Mouse (Mus musculus): ENCODE measurements around the gene Srsf4.

The Srsf4 gene

DNA sequence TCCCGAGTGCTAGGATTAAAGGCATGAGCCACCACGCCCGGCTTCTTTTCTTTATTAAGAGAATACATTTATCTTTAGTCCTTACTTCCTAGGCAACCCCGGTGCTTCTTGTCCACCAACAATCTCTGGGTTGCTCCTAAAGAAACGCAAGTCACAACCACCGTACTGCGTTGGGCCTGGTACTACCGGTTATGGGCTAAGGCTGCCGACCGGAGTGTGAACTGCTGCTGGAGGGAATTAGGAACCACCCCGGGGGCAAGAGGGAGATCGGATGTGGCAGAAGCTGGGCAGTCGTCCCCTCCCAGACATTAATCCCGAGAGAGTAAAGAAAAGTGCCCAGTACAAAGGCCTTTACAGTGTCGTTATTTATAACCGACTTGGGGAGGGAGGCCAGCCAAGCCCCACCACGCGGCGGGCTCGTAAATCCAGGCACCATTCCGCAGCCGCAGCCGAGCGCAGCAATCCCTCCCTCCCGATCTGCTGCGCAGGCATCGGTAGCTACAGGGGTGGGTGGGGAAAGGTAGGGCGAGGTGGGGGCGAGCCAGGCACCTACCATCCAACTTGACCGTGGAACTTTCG is 41.6 kb downstream of the Srsf4 start:
- peak; percentile 68 for DNase-seq (ENCODE audit: low spot score)

DNA sequence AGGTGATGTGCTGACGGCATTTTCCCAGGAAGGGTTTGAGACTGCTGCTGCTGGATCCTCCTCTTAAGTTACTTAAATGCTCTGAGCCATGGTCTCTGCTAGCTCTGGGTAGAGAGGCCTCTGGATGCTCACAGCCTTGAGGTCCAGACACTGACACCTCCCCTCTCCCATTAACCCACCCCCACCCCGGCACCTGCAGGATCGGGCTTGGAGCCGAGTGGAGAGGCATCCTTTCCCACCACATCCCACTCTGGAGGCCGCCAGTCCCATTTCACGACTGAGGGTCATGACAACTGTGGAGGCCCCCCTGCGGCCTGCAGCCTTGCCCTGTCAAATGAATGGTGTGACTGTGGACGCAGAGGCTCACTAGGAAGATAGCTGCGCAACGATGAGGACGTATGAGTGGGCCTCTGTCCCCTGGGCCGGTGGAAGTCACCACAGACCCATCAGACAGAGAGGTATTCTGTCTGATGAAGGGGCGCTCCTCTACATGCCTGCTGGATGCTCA is 42.5 kb downstream of the Srsf4 start:
- DNase-seq (ENCODE audit: low spot score): no peak

DNA sequence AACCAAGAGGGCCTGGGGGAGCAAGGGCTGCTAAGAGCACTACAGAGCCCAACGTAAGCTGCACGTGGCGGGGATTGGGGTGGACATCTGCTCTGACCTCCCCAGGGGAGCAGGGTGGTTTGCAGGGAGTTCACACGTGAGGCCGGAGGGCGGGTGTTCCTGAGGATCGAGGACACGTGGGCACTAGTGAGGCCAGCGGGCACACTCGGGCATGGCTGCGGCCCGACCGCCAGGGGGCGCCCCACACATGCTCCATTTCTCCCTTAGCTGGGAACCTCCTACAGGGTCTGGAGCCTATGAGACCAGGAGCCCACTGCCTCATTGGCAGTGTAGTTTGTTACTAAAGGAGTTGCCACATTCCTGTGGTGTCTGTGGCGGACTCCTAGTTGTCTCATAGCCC is 43.0 kb downstream of the Srsf4 start:
- peak; percentile 82 for DNase-seq (ENCODE audit: low spot score)

DNA sequence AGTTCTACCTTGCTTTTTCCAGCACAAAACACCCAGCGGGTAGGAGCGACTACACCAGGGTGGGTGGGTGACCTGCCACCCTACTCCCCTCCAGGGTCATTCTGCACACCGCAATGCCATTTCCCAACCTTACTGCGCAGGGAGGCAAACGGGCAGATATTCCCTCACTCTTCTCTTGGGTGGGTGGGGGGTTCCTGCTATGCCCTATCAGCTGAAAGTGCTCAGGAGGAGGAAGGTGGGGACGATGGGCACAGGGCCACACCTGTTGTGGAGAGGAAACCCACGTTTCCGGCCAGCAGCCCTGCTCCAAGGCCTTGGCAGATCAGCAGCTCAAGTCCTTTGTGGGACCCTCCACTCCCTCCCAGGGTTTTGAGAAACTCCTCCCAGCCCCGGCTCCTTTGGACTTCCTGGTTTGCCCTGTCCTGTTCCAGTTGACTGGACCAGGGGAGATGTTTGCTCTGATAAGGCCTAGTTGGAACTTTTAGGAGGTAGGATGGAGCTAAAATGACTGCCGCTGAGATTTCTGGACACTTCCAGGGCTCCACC is 43.7 kb downstream of the Srsf4 start:
- DNase-seq (ENCODE audit: low spot score): no peak

DNA sequence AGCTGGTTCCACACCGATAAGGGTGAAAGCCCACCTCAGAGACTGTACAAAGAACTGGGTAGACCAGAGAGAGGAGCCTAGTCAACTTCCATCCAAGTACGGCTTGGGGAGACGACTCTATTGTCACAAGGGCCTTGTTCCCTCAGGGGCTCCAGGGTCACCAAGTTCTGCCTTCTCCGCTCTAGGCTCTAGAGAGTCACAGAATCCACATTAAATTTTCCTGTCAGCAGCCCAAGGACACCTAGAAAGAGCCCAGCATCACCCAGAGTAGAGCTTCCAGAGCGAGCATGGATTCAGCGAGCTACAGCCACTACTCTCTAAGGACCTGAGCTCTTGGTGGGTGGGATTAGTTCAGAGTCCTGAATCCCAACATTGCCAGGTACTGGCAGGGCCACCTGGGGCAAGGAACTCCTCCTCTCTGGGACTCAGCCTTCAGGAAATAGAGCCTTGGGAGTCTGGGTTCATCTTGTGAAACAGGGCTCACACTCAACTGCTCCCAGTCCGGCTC is 44.7 kb downstream of the Srsf4 start:
- no peak for DNase-seq (ENCODE audit: low spot score)

DNA sequence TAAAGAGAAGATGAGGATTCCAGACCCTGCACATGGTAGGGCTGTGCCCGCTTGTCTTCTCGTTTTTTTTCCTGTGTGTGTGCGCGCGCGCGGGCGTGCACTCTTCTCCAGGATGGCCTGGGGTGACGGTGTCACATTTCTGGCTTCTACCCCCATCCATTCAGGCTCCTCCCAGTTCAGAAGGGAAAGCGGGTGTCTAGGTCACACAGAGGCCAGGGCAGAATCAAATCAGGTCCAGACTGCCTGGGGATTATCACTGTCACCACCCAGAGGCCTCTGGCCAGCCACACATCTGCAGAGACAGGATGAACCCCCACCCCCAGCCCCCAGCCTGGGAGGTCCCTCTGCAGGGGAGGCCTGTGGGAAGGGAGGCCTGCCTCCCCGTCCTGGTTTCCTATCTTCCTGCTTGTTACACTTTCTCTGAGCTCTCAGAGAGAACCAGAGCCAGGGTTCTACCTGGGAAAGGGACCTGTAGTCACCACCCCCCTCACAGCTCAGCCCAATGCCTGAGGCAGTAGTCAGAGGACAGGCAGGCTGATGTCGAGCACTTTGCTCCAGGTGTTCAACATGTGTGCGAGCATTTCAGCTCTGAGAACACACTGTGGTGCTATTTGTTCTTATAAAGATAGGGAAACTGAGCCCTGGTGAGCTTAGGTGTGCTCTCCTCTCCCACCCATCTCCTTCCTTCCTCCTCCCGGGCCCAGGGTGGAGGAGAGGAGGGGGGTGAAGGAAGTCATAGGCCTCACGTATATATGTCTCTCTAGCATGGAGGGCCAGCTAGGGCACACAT is 45.5 kb downstream of the Srsf4 start:
- DNase-seq (ENCODE audit: low spot score): peak; percentile 86

DNA sequence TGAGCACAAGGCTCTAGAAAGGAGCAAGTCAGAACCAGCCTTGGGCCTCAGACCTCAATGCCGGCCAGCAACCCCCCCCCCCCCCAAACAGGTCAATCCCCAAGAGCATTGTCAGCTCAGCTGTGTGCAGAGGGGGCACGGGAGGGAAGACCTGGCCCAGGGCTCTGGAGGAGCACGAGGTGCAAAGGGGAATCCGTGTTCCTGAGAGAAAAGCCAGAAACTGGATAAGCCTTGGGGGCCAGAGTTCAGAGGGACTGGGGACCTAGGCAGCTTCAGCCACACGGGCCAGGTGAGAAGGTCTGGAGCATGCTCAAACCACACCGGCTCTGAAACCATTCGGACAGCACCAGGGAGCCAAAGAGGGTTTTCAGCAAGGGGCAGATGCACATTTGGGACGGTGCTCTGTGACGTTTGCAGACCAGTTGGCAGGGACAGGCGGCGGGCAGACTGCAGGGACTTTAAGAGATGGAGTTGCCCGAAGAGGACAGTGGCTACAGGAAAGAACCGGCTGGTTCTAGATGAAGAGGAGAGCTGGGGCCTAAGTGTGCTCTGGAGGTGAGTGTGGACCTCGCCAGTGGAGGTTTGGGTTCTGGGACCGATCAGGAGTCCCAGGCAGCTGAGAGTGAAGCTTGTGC is 46.2 kb downstream of the Srsf4 start:
- peak; percentile 52 for DNase-seq (ENCODE audit: low spot score)

DNA sequence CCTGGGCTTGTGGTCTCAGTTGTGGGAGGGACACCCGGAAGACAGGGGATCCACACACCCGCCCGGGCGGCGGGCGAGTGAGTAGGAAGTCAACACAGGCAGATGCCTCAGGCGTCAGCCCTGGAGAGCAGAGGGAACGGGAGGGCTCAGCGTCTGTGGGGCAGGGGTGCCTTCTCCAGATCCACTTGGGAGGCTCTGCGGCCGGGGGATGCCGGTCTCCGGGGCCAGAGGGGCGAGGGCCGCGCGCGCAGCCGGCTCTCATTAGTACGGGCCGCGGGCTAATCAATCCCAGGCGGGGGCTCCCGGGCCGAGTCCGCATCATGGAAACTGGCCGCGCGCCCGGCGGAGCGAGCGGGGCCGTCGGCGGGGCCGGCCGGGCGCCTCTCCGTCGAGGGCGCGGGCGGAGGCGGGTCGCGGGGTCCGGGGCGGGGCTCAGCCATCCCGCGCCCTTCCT is 46.8 kb downstream of the Srsf4 start:
- peak; percentile 64 for DNase-seq (ENCODE audit: low spot score)

DNA sequence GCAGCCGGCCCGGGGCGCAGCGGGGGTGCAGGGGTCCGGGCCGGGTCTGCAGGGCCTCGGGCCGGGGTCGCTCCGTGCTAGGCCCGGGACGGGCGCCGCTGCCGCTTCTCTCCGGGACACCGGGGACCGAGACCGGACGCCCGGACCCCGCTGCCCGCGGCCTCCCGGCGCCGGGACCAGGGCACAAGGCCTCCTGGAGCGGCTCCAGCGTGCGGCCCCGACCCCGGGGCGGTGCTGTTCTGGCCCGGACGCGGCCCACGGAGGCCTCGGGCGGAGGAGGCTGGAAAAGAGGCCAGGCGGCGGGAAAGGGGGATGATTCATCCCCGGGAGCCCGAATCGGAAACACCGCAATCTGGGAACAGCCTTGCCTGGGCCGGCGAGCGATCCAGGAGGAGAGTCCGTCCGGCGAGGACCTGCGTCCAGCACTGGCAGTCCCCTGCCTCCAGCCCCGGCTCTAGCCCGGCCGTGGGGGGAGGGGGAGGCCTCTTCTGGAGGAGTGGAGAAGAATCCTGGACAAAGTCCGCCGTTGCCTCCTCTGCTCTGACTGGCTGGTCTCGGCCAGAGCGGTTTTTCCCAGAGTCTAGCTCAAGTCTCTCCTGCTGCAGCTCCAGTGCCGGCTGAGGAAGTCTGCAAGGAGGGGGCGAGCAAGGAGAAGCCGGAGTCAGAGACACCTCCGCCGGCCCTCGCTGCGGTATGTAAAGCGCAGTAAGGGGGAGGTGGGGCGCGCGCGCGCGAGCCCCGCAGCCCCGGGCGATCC is 47.4 kb downstream of the Srsf4 start:
- DNase-seq (ENCODE audit: low spot score): peak; percentile 81

DNA sequence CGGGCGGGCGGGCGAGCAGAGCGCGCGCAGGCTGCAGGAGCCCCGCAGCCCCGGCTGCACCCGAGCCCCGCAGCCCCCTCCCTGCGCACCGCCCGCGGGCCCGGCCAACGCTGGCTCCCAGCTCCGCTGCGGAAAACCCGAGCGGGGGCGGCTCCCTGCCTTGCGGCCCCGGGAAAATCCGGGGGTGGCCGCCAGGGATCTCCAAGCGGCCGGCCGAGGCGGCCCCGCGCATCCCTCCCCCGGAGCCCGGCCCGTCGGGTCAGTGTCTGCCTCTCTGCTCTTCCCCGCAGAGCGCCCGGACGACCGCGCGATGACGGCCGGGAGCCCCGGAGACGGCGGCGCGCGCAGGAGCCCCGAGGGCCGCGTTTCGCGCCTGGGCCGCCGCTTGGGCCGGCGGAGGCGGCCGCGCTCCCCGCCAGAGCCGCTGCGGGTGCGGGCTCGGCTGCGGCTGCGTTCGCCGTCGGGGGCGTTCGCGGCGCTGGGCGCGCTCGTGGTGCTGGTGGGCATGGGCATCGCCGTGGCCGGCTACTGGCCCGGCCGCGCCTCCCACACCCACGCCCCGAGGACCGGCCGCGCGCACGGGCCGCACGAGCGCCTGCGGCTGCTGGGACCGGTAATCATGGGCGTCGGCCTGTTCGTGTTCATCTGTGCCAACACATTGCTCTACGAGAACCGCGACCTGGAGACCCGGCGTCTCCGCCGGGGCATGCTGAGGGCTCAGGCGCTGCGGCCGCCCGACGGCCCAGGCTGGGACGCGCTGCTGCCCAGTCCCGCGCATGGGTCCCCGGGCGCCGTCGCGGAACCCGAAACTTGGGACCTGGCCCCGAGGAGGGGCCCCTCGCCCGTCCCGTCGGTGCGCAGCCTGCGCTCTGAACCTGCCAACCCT is 48.3 kb downstream of the Srsf4 start, which contains the start of gene Tmem200b:
Gene Tmem200b, plus strand, starts transcription at position 311 of the 886 bp plus-strand sequence.
- peak; percentile 44 for DNase-seq (ENCODE audit: low spot score)

DNA sequence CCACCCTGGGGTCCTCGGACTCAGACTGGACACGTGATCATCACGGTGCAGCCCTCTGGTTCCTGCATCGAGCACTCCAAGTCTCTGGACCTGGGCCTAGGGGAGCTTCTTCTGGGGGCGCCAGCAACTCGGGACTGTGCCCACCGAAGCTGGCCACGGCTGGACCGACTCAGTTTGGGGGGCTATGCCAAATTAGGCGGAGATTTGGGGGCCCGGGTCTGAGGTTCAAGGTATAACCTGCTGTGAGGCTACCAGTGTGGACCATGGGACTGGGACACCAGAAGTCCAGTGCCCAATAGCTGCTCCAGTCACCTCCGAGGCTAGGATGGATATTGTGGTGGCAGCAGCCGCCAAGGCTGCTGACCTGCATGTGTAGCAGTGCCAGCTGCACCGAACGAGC is 49.0 kb downstream of the Srsf4 start:
- DNase-seq (ENCODE audit: low spot score): no peak

DNA sequence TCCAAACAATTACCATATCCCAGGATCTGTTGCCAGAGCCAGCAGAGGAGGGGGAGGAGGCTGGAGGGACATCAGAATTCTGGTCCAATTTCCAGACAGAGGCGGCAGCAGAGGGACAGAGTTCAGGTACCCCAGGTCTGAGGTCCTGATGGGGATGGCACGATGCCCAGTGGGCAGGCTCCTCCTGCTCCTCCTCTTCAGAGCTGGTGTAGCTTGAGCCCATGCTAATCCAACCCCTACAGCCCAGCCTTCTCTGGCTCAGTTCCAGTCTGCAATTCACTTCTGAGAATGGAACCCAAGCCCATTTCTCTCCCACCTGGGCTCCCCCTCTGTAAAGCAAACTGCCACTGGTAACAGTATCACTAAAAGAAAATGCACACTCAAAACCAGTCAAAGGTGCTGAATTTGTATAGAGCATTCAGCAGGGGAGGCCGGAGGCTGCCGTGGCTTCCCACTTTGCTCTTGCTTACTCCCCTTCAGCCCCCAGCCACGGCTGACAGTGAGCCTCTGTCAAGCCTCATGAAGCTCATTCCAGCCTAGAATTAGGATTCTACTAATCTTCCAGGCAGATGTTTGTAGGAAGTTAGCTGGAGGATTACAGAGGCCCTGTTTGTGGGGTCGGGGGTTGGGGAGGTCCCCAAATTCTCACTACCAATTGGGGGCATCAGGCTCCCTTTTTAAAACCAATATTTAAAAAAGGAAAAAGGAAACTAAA is 50.8 kb downstream of the Srsf4 start:
- DNase-seq (ENCODE audit: low spot score): no peak

DNA sequence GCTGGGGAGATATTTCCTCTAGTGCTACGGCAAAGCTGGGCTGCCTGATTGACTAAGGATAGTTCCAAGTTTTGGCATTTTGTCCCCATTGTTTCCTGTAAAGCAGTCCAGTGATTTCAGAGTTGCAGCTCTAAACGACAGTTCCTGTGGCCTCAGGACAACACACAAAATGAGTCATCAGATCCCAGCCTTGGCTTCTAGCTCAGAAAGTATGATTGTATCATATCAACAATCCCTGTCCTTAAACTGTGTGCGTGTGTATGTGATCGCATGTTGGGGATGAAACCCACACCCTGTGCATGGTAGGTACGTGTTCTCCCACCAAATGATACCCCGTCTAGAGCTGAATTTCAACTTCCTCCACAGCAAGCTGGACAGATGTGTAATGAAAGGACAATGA is 55.7 kb downstream of the Srsf4 start:
- DNase-seq (ENCODE audit: low spot score): no peak

DNA sequence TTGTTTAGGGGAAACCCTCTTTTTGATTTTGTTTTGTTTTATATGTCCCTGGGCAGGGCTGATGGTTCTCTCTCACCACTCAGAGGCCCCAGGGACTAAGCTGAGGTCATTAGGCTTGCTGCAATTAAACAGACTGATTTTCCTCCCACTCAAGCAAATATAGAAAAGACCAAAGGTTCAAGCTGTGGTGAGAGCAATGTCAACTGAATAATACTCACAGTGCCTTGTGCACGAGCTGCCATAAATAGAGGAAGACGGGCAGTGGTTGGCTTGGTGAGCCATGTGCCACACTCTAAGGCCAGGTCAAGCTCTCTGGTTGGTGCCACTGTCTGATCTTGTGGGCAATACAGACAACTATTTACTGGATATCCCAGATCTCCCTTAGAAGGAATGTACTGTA is 66.0 kb downstream of the Srsf4 start:
- no peak for DNase-seq (ENCODE audit: low spot score)

DNA sequence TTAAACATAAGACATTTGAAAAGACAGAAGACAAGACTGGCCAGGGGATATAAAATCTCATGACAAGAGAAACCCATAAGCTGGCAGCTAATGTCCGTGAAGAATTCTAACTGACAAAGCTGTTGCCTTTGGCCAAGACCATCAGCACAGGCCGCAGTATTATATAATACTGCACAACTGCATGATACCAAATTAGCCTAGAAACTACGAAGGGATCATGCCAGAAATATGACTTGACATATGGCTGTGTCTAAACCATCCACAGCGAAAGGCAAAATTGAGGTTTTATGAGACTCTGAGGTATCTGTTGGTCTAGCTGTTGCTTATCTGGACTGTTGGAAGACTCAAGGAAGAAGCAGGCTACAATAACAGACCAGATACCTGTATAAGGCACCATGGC is 67.4 kb downstream of the Srsf4 start:
- no peak for DNase-seq (ENCODE audit: low spot score)

DNA sequence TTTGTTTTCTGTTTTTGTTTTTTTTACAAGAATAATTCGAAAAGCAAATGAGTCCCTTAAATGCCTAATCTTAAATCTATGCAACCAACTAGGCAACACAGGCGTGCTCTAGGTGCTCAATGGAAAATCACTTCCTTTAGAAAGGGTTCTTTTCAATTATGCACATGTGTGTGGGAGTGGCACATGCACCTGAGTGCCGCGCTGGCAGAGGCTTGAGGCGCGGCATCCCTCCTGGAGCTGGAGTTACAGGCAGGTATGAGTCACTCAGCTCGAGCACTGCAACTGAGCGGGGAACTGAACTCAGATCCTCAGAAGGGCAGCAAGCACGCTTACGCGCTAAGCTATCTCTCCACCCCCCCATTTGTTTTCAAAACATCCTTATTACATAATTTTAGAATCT is 74.4 kb downstream of the Srsf4 start:
- no peak for DNase-seq (ENCODE audit: low spot score)

DNA sequence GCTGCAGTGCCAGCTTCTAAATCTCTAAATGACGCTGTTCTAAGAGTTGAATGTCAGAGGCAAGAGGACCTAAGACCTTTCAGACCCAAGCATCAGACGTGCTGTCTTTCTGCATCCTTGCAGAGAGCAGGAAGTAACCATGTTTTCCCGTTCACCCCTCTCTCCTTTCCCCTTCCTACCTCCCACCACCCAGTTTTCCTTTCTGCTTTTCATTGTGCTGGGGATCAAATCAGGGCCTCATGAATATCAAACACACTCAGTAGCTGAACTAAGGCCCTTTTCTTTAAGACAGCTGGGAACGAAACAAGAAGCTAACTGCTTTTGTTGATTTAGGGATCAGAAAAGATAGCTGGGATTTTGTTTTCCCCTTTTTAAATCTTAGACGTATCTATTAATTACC is 76.5 kb downstream of the Srsf4 start:
- DNase-seq (ENCODE audit: low spot score): peak; percentile 28

DNA sequence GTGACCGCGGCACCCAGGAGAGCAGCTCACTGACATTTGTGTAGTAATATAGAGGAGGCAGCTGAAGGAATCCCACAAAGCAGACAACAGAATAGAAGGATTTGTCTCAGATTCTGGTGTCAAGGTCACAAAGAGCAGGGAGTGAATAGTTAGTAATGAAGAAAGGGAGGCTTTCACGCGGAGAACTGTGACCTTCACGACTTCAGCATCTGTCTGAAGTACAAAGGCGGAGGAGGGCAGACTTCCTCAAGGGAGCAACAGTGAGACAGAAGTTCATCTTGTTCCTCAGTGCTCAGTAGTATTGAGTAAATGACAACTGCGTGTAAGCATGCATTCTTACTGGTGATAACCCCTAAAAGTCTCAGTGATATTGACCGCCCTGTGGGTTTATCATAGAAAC is 77.2 kb downstream of the Srsf4 start:
- peak; percentile 46 for DNase-seq (ENCODE audit: low spot score)

Measured in embryo, embryonic 10.5 days (tissue).